Mouse (Mus musculus): ENCODE results near the gene Gm10354. TPM values are rescaled to one million over a fixed set of nuclear protein-coding genes. Genes with fewer than 3 reads are reported as not detected.
"Not testable (repeated sequence)": the region's sequence is repeated elsewhere in the genome, so short reads cannot be mapped to it uniquely, and the experiment has no call there.

The Gm10354 gene
- total RNA-seq (2021) = not detected
- long read RNA-seq, experiment 1 = 0 reads
- long read RNA-seq, experiment 2, partial matches to known transcripts = 0 of 1 reads
- long read RNA-seq, experiment 2, other reads (novel, unspliced or antisense) = 1 of 1 reads

DNA sequence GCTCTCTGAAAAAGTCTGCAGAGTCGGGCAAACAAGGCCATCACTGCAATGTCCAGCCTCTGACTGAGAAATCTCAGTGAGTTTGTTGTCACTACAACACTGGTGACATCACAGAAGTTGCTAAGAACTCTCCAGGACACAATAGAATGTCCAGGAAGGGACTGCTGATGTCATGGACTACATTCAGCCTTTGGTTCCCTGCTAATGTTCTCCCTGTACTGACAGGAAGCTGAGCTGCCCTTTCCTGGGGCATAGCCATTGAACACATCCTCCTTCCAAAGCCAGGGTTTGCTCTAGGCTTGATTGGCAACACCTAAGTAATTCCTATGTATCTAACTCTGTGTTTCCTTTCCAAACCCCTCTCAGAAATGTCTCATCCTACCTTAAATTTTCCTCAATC is at the start of gene Gm10354:
TSS of gene Gm10354 (minus strand) at position 101 of the 400 bp plus-strand sequence.
- not testable (repeated sequence) for DNase-seq (ENCODE audit: low spot score in 2 of 2)

- DNase-seq (ENCODE audit: low spot score in 2 of 2) = not testable (repeated sequence)
These were observed 45.6 kb upstream of the Gm10354 start for GRCm38 (mm10) chr5:15024316-15024715.

- not testable (repeated sequence) for DNase-seq (ENCODE audit: low spot score in 2 of 2)
These were observed 41.3 kb upstream of the Gm10354 start for GRCm38 (mm10) chr5:15020067-15020466.

GRCm38 (mm10) chr5:15010639-15011582 is 32.2 kb upstream of the Gm10354 start:
- not testable (repeated sequence) for DNase-seq (ENCODE audit: low spot score in 2 of 2)

DNA sequence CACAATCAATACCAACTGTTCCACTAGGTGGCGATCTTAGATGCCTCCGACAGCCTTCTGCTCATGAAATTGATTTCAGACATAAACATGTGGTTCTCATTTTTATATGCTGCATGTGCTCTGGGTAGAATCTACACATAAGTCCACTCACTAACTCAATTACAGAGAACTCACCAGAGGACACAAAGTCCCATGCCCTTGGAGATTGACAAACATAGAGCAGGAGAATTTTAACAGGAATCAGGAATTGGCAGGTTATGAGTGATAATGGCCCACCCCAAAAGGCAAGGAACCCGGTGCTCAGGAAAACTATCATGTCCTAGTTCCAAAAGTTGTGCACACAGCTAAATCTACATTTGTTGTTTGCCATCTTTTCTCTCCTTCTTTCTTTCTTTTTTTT is 28.2 kb upstream of the Gm10354 start:
- not testable (repeated sequence) for DNase-seq (ENCODE audit: low spot score in 2 of 2)

- DNase-seq (ENCODE audit: low spot score in 2 of 2) = not testable (repeated sequence)
These were observed 27.6 kb upstream of the Gm10354 start for GRCm38 (mm10) chr5:15006288-15006687.

DNA sequence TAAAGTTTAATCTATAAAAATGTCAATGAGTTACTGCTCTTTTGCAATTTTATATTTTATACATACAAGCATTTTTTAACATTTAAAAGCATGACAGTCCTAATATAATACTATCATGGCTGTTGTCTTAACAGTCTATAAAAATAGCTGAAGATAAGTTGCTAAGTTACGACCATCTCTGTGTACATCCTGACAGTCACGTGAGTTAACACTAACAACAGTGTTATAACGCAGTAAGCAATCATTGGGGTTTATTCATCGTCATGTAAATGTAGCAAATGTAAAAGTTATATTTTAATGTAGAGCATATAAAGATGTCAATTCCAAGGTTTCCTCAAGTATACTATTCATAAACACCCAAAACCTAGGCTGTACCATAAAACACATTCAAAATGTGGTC is 26.8 kb upstream of the Gm10354 start:
- not testable (repeated sequence) for DNase-seq (ENCODE audit: low spot score in 2 of 2)

- not testable (repeated sequence) for DNase-seq (ENCODE audit: low spot score in 2 of 2)
These were observed 26.1 kb upstream of the Gm10354 start for GRCm38 (mm10) chr5:15004569-15005562.

GRCm38 (mm10) chr5:14998077-14998476 is 19.3 kb upstream of the Gm10354 start:
- not testable (repeated sequence) for DNase-seq (ENCODE audit: low spot score in 2 of 2)

GRCm38 (mm10) chr5:14997556-14997955 is 18.8 kb upstream of the Gm10354 start:
- not testable (repeated sequence) for DNase-seq (ENCODE audit: low spot score in 2 of 2)

- DNase-seq (ENCODE audit: low spot score in 2 of 2) = not testable (repeated sequence)
These were observed 18.0 kb upstream of the Gm10354 start for GRCm38 (mm10) chr5:14996670-14997249.

- DNase-seq (ENCODE audit: low spot score in 2 of 2) = not testable (repeated sequence)
These were observed 15.4 kb upstream of the Gm10354 start for GRCm38 (mm10) chr5:14994124-14994523.

DNA sequence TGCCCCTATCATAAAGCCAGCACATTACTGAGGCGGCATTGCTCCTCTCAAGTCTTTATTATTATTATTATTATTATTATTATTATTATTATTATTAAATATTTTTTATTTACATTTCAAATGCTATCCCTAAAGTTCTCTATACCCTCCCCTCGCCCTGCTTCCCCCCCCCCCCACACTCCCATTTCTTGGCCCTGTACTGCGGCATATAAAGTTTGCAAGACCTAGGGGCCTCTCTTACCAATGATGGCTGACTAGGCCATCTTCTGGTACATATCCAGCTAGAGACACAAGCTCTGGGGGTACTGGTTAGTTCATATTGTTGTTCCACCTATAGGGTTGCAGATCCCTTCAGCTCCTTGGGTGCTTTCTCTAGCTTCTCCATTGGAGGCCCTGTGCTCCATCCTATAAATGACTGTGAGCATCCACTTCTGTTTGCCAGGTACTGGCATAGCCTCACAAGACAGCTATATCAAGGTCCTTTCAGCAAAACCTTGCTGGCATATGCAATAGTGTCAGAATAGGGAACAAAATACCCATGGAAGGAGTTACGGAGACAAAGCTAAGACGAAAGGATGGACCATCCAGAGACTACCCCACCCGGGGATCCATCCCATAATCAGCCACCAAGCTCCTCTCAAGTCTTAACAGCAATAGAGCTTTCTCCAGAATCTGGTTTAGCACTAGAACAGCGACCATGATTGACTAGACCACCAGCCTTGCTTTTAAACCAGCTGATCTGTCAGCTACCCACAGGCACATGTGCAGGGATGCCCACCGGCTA is 11.8 kb upstream of the Gm10354 start:
- not testable (repeated sequence) for DNase-seq (ENCODE audit: low spot score in 2 of 2)

- not testable (repeated sequence) for DNase-seq (ENCODE audit: low spot score in 2 of 2)
These were observed 8.1 kb upstream of the Gm10354 start for GRCm38 (mm10) chr5:14986649-14987387.

- not testable (repeated sequence) for DNase-seq (ENCODE audit: low spot score in 2 of 2)
These were observed 1.4 kb downstream of the Gm10354 start for GRCm38 (mm10) chr5:14977368-14977767.

DNA sequence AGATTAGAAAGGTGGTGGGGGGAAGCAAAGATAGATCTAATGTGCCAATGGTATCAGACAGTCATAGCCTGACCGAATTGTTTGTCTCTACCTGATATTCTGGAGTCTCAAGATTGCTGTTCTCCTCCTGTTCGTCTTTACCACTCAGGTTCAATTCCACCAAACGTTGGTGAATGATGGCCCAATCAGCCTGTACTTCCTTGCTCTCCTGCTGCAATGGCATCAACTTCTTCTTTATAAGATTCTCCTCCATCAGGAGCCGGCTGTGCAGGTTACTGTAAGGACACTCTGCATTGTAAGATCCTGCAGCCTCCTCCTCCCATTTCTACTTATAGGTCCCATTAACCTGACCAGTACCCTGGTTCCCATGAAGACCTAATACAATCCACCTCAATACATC is 3.4 kb downstream of the Gm10354 start:
- not testable (repeated sequence) for DNase-seq (ENCODE audit: low spot score in 2 of 2)

DNA sequence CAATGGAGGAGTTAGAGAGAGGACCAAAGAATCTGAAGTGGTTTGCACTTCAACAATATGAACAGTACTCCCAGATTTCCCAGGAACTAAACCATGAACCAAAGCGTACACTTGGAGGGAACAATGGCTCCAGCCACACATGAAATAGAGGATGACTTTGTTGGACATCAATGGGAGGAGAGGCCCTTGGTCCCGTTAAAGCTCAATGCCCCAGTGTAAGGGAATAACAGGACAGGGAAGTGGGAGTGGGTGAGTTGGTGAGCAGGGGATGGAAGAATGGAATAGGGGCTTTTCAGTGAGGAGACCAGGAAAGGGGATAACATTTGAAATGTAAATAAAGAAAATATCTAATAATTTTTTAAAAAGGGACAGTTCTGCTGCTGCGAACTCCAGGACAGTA is 5.9 kb downstream of the Gm10354 start:
- DNase-seq (ENCODE audit: low spot score in 2 of 2) = not testable (repeated sequence)

- peak in 1 of 2 experiments; percentile 13 for DNase-seq (ENCODE audit: low spot score in 2 of 2)
These were observed 14.9 kb downstream of the Gm10354 start for GRCm38 (mm10) chr5:14963821-14964220.

- DNase-seq (ENCODE audit: low spot score in 2 of 2) = not testable (repeated sequence)
These were observed 17.2 kb downstream of the Gm10354 start for GRCm38 (mm10) chr5:14961502-14961901.
